Mouse (Mus musculus) fat pad, adult 2 months (tissue): ENCODE measurements around the gene Gm49366.
"Not testable (repeated sequence)": the region's sequence is repeated elsewhere in the genome, so short reads cannot be mapped to it uniquely, and the experiment has no call there.

Experiments
- DNase-seq: peaks from one replicate; pipeline ENCODE4 v3.0.0-alpha.2; 2011; ENCODE audit warnings: low read depth, low spot score; ENCODE audit errors: extremely low read depth

Gene Gm49366

GRCm38 (mm10) chr12:84038691-84039111 is at the start of gene Gm49366:
Gene Gm49366 (plus strand): TSS chr12:84038935.
- DNase-seq, result not testable (repeated sequence)

- DNase-seq, result no peak
Measured at GRCm38 (mm10) chr12:83989378-83989777, 49.4 kb upstream of the Gm49366 start.

DNA sequence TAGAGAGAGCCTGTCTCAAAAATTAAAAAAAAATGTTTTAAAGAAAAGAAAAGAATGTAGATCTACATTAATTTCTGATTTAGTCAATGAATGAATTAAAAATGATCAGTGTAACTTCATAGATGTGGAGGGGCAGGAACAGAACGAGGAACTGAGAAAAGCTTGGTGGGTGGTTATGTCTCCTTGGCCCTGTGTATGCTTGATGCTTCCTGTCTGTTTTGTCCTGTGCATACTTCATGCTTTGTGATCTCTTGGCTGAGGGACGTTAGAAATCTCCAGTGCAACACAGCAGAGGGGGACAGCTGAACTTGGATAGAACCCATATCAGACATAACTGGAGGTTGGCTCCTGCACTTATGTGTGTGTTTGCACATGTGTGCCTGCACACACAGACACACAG is 41.5 kb upstream of the Gm49366 start:
- no peak for DNase-seq

DNA sequence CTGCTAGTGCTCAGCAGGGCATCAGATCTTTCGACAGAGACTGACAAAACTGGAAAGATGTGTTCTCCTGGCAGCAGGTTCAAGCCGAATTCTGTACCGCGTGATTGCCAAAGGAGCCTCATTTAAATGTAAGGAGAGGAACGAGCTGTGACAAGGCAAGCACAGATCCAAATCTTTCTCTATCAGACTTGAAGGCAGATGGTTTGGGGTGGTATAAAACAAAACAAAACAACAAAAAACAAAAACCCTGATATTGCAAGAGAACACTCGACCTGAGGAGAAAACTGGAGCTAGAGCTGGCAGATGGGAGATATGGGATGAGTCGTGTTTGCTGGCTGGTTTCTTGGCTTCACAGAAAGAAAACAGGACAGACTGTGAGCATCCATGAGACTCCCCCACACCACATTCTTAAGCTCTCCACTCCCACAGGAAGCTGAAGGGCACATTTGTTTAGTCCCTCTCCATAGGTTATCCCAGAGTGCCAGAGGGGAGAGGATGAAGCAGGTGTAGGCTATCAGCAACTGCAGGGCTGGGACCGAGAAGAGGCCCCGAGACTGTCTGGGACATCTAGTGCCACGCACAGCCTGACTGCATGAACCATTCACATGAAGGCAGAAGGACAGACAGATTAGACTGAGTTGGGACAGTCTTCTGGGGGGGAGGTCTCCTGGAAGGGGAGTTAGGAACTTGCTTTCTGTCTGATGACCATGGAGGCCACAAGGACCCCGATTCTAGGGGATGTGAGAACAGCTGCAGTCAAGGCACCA is 40.2 kb upstream of the Gm49366 start:
- DNase-seq, result no peak

DNA sequence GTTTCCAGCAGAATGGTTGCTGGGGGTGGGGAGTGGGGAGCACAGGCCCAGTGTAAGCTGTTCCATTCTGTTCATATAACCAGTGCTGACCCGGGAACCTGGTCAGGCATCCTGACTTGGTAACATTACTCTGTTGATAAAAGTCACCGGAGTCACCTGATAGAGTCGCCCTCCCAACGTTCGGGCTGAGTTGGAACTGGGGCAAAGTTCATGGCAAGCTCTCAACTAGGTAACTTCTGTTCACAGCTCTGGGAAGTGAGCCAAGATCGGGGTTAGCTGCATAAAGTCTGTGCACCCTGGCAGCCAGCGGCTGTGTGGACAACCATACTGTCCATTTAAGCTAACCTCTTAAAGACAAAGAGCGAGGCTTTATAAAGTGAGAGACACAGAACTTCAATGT is 39.5 kb upstream of the Gm49366 start:
- not testable (repeated sequence) for DNase-seq

- no peak for DNase-seq
Measured at GRCm38 (mm10) chr12:84000418-84000817, 38.3 kb upstream of the Gm49366 start.

- DNase-seq, result no peak
Measured at GRCm38 (mm10) chr12:84003866-84004265, 34.9 kb upstream of the Gm49366 start.

DNA sequence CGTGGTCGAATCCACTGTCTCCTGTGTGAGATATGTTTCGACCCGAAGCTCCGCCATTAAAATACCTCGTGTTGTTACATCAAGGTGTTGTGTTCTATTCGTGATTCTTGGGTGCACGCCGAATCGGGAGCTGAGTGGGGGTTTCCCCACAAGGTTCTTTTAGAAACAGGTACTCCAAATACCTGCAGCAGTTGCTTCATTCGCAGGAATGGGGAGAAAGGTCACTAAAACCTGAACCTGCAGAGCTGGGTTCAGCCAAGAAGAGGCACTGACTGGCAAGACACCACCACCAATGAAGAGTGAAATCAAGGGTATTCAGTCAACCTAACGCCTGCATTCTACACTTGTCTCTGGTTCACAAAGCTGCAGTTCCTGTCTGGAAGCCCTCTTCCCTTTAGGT is 30.5 kb upstream of the Gm49366 start:
- no peak for DNase-seq

DNA sequence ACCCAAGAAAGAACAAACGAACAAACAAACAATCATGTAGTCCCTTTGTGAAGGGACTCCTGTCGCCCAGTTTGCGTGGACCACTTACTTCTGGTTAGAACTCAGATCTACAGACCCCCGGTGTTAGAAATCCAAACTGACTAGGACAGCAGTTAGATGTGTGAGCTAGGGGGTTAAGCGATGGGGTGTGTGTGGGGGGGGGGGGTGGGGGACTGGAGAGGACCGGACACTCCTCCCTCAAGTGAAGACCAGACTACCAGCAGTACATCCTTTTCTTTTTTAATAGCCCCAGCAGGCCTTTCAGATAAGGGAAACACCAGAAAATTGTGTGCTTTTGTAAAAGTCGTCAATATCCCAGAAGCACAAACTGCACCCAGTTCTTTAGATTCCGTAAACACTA is 30.0 kb upstream of the Gm49366 start:
- no peak for DNase-seq

DNA sequence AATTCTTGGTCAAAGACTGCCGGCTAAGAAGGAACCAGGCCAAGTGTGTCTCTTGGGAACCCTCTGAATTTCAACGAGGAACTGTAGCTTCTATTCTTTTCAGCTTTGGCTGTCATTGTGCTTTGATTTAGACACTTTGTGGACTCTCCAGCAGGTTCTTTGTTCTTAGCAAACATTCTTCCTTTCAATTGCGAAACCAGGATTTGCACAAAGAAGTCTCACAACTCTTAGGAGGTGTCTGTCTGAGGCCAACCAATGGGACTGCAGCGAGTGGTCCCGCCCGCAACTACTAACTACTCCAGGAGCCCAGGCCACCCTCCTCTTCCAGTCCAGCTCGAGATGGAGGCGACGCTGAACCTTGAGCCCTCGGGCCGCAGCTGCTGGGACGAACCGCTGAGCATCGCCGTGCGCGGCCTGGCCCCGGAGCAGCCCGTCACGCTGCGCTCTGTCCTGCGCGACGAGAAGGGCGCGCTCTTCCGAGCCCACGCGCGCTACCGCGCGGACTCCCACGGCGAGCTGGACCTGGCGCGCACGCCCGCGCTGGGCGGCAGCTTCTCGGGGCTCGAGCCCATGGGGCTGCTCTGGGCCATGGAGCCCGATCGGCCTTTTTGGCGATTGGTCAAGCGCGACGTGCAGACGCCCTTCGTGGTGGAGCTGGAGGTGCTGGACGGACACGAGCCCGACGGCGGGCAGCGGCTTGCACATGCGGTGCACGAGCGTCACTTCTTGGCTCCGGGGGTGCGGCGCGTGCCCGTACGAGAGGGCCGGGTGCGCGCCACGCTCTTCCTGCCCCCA is 29.4 kb upstream of the Gm49366 start, which contains the start of gene Acot1:
TSS of gene Acot1 (plus strand) at position 320 of the 795 bp plus-strand sequence.
- DNase-seq, result peak; percentile 97

DNA sequence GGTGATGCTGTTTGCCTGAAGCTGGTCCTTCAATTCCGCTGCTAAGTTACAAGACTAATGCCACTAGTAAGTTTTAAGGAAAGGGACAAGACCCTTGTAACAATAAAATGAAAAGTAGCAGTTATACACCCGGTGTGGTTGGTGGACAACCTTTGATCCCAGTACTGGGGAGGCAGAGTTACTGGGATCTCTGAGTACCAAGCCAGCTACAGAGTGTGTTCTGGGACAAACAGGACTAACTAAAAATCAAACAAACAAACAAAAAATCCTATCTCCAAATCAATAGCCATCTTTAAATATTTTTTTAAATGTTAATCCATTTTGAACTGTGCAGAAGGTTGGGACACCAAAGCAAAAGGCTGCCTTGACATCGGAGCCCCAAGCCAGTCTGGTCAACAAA is 28.5 kb upstream of the Gm49366 start:
- no peak for DNase-seq

- DNase-seq, result no peak
Measured at GRCm38 (mm10) chr12:84011251-84012040, 27.3 kb upstream of the Gm49366 start.

GRCm38 (mm10) chr12:84013130-84013529 is 25.6 kb upstream of the Gm49366 start:
- no peak for DNase-seq

DNA sequence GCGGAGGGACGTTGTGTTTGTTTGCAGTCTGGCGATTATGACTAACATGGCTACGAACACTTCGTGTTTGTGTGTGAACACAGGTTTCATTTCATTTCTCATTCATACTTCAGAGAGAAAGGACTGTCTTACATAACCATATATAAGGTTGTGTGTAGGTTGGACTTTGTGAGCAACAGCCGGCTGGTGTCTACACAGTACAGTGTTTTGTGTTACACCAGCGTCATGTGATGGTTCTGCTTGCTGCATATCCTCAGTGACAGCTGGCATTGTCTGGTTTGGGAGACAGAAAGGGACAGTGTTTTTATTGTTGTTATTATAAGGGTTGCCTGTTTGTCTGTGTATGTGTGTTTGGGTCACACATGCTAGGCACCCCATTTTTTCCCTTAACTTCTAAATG is 25.0 kb upstream of the Gm49366 start:
- DNase-seq, result no peak

- DNase-seq, result not testable (repeated sequence)
Measured at GRCm38 (mm10) chr12:84020528-84020927, 18.2 kb upstream of the Gm49366 start.

GRCm38 (mm10) chr12:84022266-84022665 is 16.5 kb upstream of the Gm49366 start:
- not testable (repeated sequence) for DNase-seq

GRCm38 (mm10) chr12:84023052-84023745 is 15.5 kb upstream of the Gm49366 start:
- no peak for DNase-seq

GRCm38 (mm10) chr12:84025888-84026287 is 12.8 kb upstream of the Gm49366 start:
- DNase-seq, result no peak

DNA sequence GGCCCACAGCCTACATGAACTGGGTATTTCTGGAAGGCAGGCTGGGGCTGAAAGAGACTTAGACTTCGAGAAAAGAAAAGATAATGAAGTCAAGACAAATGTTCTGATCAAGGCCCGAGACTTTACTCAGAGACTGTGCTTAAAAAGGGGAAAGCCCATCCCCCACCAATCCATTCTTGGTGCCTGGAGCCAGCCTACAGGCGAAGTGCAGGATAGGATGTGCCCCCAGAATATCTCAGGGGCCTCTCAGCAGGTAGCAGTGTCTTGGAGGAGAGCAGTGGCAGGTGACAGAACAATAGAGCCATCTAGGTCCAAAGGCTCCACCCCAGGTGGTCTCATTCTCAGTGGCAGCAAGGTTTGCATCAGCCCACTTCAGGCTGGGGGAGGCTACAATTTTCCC is 10.4 kb upstream of the Gm49366 start:
- not testable (repeated sequence) for DNase-seq

DNA sequence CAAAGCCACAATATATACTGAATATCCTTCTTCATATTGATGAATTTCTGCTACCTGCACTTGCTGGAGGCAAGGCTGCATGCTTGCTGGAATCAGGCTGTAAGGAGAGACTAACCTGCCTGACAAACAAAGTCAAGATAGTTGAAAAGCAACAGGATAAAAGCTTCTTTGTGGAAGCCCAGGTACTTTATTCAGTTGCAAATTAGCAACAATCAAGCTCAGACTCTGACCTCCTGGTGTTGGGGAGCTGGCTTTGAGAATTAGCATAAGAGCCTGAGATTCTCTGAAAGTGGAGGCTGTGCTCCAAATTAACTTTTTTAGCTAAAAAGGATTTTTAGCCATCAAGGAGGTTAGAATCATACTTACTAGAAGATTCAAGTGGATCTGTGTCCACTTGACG is 9.7 kb upstream of the Gm49366 start:
- DNase-seq, result not testable (repeated sequence)
